Mouse (Mus musculus) lung, postnatal 0 days (tissue): Measurements from ENCODE around the gene Meox1.

Experiments
- CTCF ChIP-seq: IDR thresholded peaks from 2 replicates; pipeline ENCODE4 v1.5.1; 2016; ENCODE audit warnings: antibody characterized with exemption, mild to moderate bottlenecking
- EP300 ChIP-seq: IDR thresholded peaks from 2 replicates; pipeline ENCODE4 v1.6.1; 2016; ENCODE audit warnings: antibody characterized with exemption, mild to moderate bottlenecking, control low read depth

GRCm38 (mm10) chr11:101885881-101886319, 8.3 kb downstream of the Meox1 start:
- TF ChIP-seq CTCF (no peak), EP300 (no peak)
